ENCODE assay signal across 15 mouse cellular contexts in genomic region chr5:17883357-17883875, GRCm38 (mm10).
"Had no signal": no experiment of that assay in that cellular context is flagged by ENCODE, and none has a peak within 500 bp of the region (broad histone marks: within the 10 kb centered on the region; RNA-seq: fewer than 3 reads in every experiment).

No protein-coding gene starts in this region.

- H3K4me3 ChIP-seq: neural tube, embryonic 15.5 days; stomach, embryonic 15.5 days had no signal

- H3K9ac ChIP-seq: neural tube, embryonic 15.5 days; stomach, embryonic 15.5 days had no signal

- H3K4me2 ChIP-seq: neural tube, embryonic 15.5 days; stomach, embryonic 15.5 days had no signal

- H3K36me3 ChIP-seq: neural tube, embryonic 15.5 days; stomach, embryonic 15.5 days had no signal

- H3K4me1 ChIP-seq: neural tube, embryonic 15.5 days; stomach, embryonic 15.5 days had no signal

- H3K9me3 ChIP-seq: neural tube, embryonic 15.5 days; stomach, embryonic 15.5 days had no signal

- H3K27me3 ChIP-seq: neural tube, embryonic 15.5 days; stomach, embryonic 15.5 days had no signal

- DNase-seq: retina, postnatal 1 day; right cerebral cortex, adult 18-20 months; right cerebral cortex, postnatal 14 days; right cerebral cortex, postnatal 25 days; right cerebral cortex, postnatal 4 days; spleen, adult 18-20 months; thymus, adult 18-20 months; thymus, adult 2 months; thymus, postnatal 14 days; thymus, postnatal 25 days; thymus, postnatal 36 days; thymus, postnatal 4 days had no signal

- H3K27ac ChIP-seq: neural tube, embryonic 15.5 days; stomach, embryonic 15.5 days; stomach, postnatal 0 days had no signal
